Mouse (Mus musculus) limb, embryonic 11.5 days (tissue): Measurements from ENCODE around the gene Nos3. TPM values are rescaled to one million over a fixed set of nuclear protein-coding genes. Genes with fewer than 3 reads are reported as not detected.

Source experiments
- ATAC-seq: fragments of 200-750 bp; cut with Nextera tagmentation; 2 replicates; pipeline ENCODE4 v1.8.0; 2017; ENCODE audit warnings: low read depth; ENCODE audit not compliant: insufficient number of reproducible peaks, low FRiP score, low TSS enrichment
- DNase-seq: peaks from one replicate; pipeline ENCODE4 v3.0.0-alpha.2; 2015; ENCODE audit warnings: low spot score
- H3K27ac ChIP-seq: fragments of 300-500 bp; sonication (generic); replicated peaks from 2 replicates; pipeline ENCODE4 v1.5.1; 2014; ENCODE audit warnings: low read depth, mild to moderate bottlenecking, low read length
- H3K27me3 ChIP-seq: fragments of 300-500 bp; sonication (generic); 2 replicates; pipeline ENCODE4 v1.6.1; 2014; ENCODE audit warnings: mild to moderate bottlenecking, low read length, mixed read lengths; ENCODE audit not compliant: control insufficient read depth, insufficient read depth
- H3K36me3 ChIP-seq: fragments of 300-500 bp; sonication (generic); 2 replicates; pipeline ENCODE4 v1.6.1; 2014; ENCODE audit warnings: mild to moderate bottlenecking, low read length, moderate library complexity, mixed read lengths; ENCODE audit not compliant: control insufficient read depth, insufficient read depth
- H3K4me1 ChIP-seq: fragments of 300-500 bp; sonication (generic); 2 replicates; pipeline ENCODE4 v1.6.1; 2014; ENCODE audit warnings: low read length, mixed read lengths; ENCODE audit not compliant: control insufficient read depth, insufficient read depth
- H3K4me2 ChIP-seq: fragments of 300-500 bp; sonication (generic); 2 replicates; pipeline ENCODE4 v1.6.1; 2014; ENCODE audit warnings: low read depth, mild to moderate bottlenecking, moderate library complexity; ENCODE audit not compliant: severe bottlenecking
- H3K4me3 ChIP-seq: fragments of 300-500 bp; sonication (generic); 2 replicates; pipeline ENCODE4 v1.5.1; 2014; ENCODE audit warnings: low read depth, low read length
- H3K9ac ChIP-seq: fragments of 300-500 bp; sonication (generic); 2 replicates; pipeline ENCODE4 v1.6.1; 2014; ENCODE audit warnings: mild to moderate bottlenecking, low read length
- H3K9me3 ChIP-seq: fragments of 300-500 bp; sonication (generic); 2 replicates; pipeline ENCODE4 v1.6.1; 2016; ENCODE audit warnings: low read length; ENCODE audit not compliant: control insufficient read depth
- WGBS: fragments of 180-500 bp; shearing (Covaris S2); extraction: QIAGEN DNeasy Blood & Tissue Kit; methylation state at CpG from one replicate; pipeline ENCODE4 v1.1.7; 2014; 5-methylcytosine and 5-hydroxymethylcytosine counted together
- polyA plus RNA-seq: library from polyadenylated mRNA; unstranded; fragments of >200 nt; fragmentation: Nextera tagmentation; extraction: Ambion mirVana; gene quantifications from 2 replicates; pipeline ENCODE4 v1.2.1, GENCODE M21; 2014

Gene Nos3
- polyA plus RNA-seq, 1 experiment from 2014 or later = 5.3 TPM

- Histone ChIP-seq H3K27me3 (no peaks in the 10 kb centered on the region), H3K4me3 (no peak overlapping the region), H3K4me1 (no peaks in the 10 kb centered on the region), H3K36me3 (no peaks in the 10 kb centered on the region), H3K27ac (no peak overlapping the region), H3K9me3 (no peaks in the 10 kb centered on the region), H3K9ac (no peak overlapping the region), H3K4me2 (no peak overlapping the region)
- ATAC-seq = no peak
- no peak for DNase-seq
- 80% methylated on average over 2 of the region's 2 CpGs for WGBS
Observed at GRCm38 (mm10) chr5:24337821-24338220, 26.8 kb upstream of the Nos3 start.

DNA sequence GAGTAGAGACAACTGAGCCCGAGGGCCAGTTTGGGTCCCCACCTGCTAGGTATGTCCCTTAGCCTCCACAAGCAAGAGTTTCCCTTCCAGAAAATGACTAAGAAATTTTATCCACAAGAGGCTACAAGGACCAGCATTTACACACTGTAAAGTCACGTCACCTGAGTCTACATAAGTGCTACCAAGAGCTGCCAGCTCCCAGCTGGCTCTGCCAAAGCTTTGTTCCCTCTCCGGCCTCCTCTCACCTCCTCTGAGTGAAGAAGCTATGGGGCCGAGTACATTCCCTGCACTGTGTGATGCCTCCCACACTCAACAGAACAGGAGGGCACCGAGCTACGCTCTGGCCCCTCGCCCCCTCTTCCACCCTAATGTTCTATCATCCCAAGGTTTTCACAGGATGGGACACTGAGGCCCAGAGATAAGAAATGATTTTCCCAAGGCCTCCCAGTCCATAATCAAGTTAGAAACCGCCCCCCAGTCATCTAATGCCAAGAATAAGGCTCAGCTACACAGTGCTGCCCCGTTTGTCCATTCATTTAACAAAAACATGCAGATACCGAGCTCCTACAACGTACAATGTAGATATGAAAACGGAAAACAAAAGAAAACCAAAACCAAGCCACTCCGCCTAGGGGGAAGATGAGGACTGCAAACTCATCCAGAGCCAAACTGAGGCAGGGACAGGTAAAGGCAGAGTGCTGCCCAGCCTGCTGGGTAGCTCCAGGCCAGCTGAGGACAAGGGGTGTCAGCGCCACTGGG lies 22.2 kb upstream of the Nos3 start:
- no peaks in the 10 kb centered on the region for H3K36me3 ChIP-seq
- no peak for DNase-seq
- ATAC-seq = no peak
- peaks cover 11% of the 10 kb centered on the region; the same call in 1 of the 2 replicates for H3K4me1 ChIP-seq
- no peak overlapping the region for H3K4me3 ChIP-seq
- H3K27me3 ChIP-seq = peaks cover 3% of the 10 kb centered on the region; the same call in 1 of the 2 replicates
- no peak overlapping the region for H3K27ac ChIP-seq
- H3K4me2 ChIP-seq = no peak overlapping the region
- no peak overlapping the region for H3K9ac ChIP-seq
- H3K9me3 ChIP-seq = no peaks in the 10 kb centered on the region
- 81% methylated on average over 14 of the region's 14 CpGs for WGBS

GRCm38 (mm10) chr5:24342966-24343365 lies 21.6 kb upstream of the Nos3 start:
- WGBS = 49% methylated on average over 8 of the region's 8 CpGs
- DNase-seq (no peak), ATAC-seq (no peak)
- no peak overlapping the region for H3K4me3 ChIP-seq
- H3K27ac ChIP-seq = no peak overlapping the region
- H3K36me3 ChIP-seq = no peaks in the 10 kb centered on the region
- peaks cover 14% of the 10 kb centered on the region; the same call in 1 of the 2 replicates for H3K4me1 ChIP-seq
- no peak overlapping the region for H3K9ac ChIP-seq
- H3K27me3 ChIP-seq = peaks cover 4% of the 10 kb centered on the region
- H3K4me2 ChIP-seq = no peak overlapping the region
- H3K9me3 ChIP-seq = no peaks in the 10 kb centered on the region

GRCm38 (mm10) chr5:24343379-24343778 lies 21.2 kb upstream of the Nos3 start:
- H3K27ac ChIP-seq = no peak overlapping the region

DNA sequence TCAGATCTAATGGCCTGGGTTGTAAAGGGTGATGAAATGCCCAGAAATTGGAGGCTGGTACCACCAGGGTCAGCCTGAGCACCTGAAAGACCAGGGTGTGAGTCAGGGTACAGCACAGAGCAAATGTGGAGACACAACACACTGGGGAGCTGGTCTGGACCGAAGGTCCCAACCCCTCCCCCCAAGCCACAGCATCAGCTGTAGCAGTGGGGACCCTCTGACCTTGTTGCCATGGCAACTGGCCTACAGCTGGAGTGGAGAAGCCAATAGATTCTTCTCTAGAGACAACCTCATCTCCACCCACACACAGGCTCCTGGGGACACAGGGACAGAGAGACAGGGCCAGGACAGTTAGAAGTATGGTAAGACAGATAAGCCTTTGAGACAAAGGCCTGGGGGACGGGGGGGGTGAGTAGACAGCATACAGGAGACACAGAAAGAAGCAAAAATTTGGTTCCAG lies 20.6 kb upstream of the Nos3 start:
- Histone ChIP-seq H3K4me1 (peaks cover 22% of the 10 kb centered on the region), H3K36me3 (no peaks in the 10 kb centered on the region), H3K4me2 (no peak overlapping the region), H3K9ac (no peak overlapping the region), H3K27ac (no peak overlapping the region), H3K4me3 (no peak overlapping the region), H3K9me3 (no peaks in the 10 kb centered on the region), H3K27me3 (peaks cover 11% of the 10 kb centered on the region)
- ATAC-seq = no peak
- WGBS = 20% methylated on average over 2 of the region's 2 CpGs
- DNase-seq = peak; percentile 63

More at GRCm38 (mm10) chr5:24343379-24343778, 21.2 kb upstream of the Nos3 start:
- Histone ChIP-seq H3K4me1 (peaks cover 17% of the 10 kb centered on the region; the same call in 1 of the 2 replicates), H3K4me2 (no peak overlapping the region), H3K4me3 (no peak overlapping the region), H3K27me3 (peaks cover 5% of the 10 kb centered on the region), H3K36me3 (no peaks in the 10 kb centered on the region), H3K9ac (no peak overlapping the region; the same call in 1 of the 2 replicates), H3K9me3 (no peaks in the 10 kb centered on the region)
- no peak for ATAC-seq
- no peak for DNase-seq

GRCm38 (mm10) chr5:24344477-24345051 lies 20.0 kb upstream of the Nos3 start:
- peaks cover 22% of the 10 kb centered on the region for H3K4me1 ChIP-seq

GRCm38 (mm10) chr5:24346313-24346712 lies 18.3 kb upstream of the Nos3 start:
- no peaks in the 10 kb centered on the region for H3K36me3 ChIP-seq
- H3K9ac ChIP-seq = no peak overlapping the region
- no peak for DNase-seq
- no peak for ATAC-seq
- no peak overlapping the region for H3K4me2 ChIP-seq
- H3K27ac ChIP-seq = no peak overlapping the region
- H3K4me3 ChIP-seq = no peak overlapping the region
- peaks cover 29% of the 10 kb centered on the region for H3K4me1 ChIP-seq
- no peaks in the 10 kb centered on the region for H3K9me3 ChIP-seq
- peaks cover 26% of the 10 kb centered on the region for H3K27me3 ChIP-seq
- WGBS = 84% methylated on average over 7 of the region's 7 CpGs

More at GRCm38 (mm10) chr5:24344477-24345051, 20.0 kb upstream of the Nos3 start:
- Histone ChIP-seq H3K9me3 (no peaks in the 10 kb centered on the region), H3K4me2 (no peak overlapping the region), H3K36me3 (no peaks in the 10 kb centered on the region), H3K27ac (no peak overlapping the region), H3K4me3 (no peak overlapping the region), H3K27me3 (peaks cover 17% of the 10 kb centered on the region), H3K9ac (no peak overlapping the region)
- DNase-seq (no peak), ATAC-seq (no peak)
- 23% methylated on average over 10 of the region's 12 CpGs for whole genome bisulfite sequencing

GRCm38 (mm10) chr5:24347186-24347875 lies 17.3 kb upstream of the Nos3 start:
- WGBS = 41% methylated on average over 7 of the region's 7 CpGs
- no peaks in the 10 kb centered on the region for H3K36me3 ChIP-seq
- no peak for ATAC-seq
- H3K9ac ChIP-seq = no peak overlapping the region
- no peak overlapping the region for H3K4me3 ChIP-seq
- peaks cover 29% of the 10 kb centered on the region for H3K4me1 ChIP-seq
- DNase-seq = no peak
- H3K27me3 ChIP-seq = peaks cover 26% of the 10 kb centered on the region
- no peak overlapping the region for H3K27ac ChIP-seq
- H3K4me2 ChIP-seq = peak overlapping the region; percentile 92; the same call in 1 of the 2 replicates
- no peaks in the 10 kb centered on the region for H3K9me3 ChIP-seq
